Mouse (Mus musculus) urinary bladder, postnatal 14 days (tissue): ENCODE measurements at regions not wholly inside any gene's neighbourhood (a gene's known extent, or its start where the extent isn't known, plus 50 kb on each side); places are given as distances from the start of the nearest gene placed in this dataset.

Source experiments
- DNase-seq: peaks from one replicate; pipeline ENCODE4 v3.0.0; 2021; ENCODE audit warnings: low spot score

- no peak for DNase-seq
These were observed 91.9 kb upstream of the Hs3st1 start for GRCm38 (mm10) chr5:39847187-39847586.

DNA sequence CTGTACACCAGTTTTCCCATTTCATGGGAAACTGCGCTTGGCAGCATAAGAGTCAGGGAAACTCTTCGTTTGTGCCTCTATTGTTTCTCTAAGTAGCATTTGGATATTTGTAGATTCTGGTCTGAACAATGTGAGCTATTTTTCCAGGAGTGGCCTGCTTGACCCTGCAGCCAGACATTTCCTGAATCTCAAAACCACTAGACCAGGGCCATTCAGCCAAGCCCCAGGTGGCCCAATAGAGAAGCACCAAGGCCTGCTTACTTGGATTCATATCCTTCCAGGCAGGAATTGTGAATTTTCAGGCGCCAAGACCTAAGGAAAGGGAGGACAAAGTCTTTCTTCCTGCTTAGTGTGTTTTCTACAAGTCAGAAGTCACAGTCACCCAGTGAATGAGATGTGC is 85.9 kb upstream of the Hs3st1 start:
- no peak for DNase-seq

- peak; percentile 56 for DNase-seq
These were observed 85.3 kb upstream of the Hs3st1 start for GRCm38 (mm10) chr5:39840576-39840975.

- peak; percentile 64 for DNase-seq
These were observed 77.3 kb upstream of the Hs3st1 start for GRCm38 (mm10) chr5:39832565-39832964.

- no peak for DNase-seq
These were observed 69.4 kb upstream of the Hs3st1 start for GRCm38 (mm10) chr5:39824680-39825079.

- DNase-seq: no peak
These were observed 51.4 kb upstream of the Hs3st1 start for GRCm38 (mm10) chr5:39806643-39807042.
